Mouse (Mus musculus) retina, adult 2 months (tissue): ENCODE results near the gene Mef2a.
A peak's percentile ranks its signal among the peaks of the same experiment; 100 is the strongest.
"Not testable (repeated sequence)": the region's sequence is repeated elsewhere in the genome, so short reads cannot be mapped to it uniquely, and the experiment has no call there.

ENCODE experiments used
- DNase-seq: peaks from one replicate; pipeline ENCODE4 v3.0.0-alpha.2; 2012; ENCODE audit warnings: low read depth, low spot score

Mef2a gene

DNA sequence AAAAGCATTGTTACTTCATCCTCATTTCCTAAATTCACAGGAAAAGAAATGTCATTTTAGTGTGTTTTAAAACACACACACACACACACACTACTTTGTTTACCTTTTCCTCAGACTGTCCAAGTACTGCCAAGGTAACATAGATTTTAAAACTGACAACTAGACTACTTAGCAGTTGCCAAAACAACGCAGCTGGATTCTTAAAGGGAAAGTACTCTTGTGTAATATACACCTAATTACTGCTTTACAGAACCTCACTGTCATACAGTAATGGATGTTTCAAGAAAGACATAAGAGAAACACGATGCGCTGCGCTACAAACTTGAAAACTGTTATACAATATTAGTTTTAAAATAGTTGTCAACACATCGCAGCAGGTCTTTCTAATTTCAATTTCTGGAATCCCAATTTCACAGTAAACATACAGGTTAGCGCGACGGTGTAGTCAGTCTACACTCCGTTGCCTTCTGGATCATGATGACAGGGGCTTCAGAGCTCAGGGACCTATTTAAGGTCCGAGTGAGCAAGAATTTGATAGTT is 1.2 kb downstream of the Mef2a start:
- no peak for DNase-seq

GRCm38 (mm10) chr7:67369645-67370044 is 3.0 kb downstream of the Mef2a start:
- DNase-seq = no peak

GRCm38 (mm10) chr7:67368394-67368793 is 4.3 kb downstream of the Mef2a start:
- DNase-seq = no peak

DNA sequence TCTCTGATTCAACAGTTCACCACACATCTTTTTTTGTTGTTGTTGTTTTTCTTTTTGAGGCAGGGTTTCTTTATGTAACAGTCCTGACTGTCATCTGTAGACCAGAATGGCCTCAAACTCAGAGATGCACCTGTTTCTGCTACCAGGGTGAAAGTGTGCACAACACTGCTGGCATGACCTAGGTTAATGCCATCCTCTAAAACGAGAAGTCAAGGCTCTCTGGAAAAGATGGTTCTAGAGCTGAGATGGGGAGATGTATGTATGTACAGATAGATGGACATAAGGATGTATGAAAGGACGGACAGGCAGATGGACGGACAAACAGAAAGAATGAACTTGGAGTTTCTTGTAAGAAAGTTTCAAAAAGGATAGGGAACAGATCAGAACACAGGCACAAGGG is 12.1 kb downstream of the Mef2a start:
- no peak for DNase-seq

DNA sequence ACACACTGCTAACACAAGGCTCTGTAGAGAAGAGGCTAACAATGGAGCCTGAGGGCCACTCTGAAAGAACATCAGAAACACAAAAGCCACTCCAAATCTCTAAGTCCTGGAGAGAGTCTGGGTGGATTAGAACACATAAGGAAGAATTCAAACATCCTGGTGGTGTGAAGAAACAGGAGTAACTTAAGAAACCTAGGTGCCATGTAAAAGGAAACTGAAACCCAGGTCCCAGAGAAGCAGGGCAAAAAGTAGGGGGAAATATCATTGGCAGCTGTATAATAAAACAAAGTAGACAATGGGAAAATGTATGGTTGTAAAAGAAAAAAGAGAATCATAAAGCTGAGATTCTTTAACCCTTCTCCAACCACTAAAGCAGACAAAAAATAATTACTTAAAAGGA is 12.8 kb downstream of the Mef2a start:
- DNase-seq = no peak

DNA sequence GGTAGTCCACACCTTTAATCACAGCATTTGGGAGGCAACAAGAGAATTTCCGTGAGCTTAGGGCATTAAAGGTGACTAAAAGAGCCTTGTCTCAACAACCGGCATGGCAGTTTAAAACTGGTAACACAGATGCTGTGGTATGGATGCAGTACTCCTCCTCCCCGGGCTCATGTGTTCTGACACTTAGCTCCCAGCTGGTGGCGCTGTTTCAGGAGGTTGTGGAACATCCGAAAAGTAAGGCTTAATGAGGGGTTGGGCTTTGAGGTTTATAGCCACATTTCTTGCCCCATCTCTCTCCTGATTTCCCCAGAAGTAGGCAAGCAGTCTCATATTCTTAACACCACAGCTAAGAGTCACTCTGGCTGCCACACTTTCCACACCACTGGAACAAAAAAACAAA is 16.8 kb downstream of the Mef2a start:
- DNase-seq = no peak

- no peak for DNase-seq
Measured at GRCm38 (mm10) chr7:67353667-67354066, 19.0 kb downstream of the Mef2a start.

DNA sequence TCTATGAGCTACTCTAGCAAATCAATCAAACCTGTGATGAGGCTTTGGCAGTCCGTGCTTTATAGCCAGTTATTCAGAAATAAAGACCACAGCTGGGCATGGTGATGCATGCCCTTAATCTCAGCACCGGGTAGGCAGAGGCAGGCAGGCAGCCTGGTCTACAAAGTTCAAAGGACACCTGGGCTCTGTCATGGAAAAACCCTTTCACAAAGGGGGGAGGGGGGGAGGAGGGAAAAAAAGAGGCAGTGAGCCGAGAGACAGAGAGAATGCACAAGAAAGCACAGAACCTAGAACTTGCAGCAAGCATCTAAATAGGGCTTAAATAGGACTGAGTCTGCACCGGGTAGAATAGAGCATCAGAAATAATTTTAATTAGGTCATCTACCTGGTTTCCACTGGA is 19.7 kb downstream of the Mef2a start:
- DNase-seq = no peak

DNA sequence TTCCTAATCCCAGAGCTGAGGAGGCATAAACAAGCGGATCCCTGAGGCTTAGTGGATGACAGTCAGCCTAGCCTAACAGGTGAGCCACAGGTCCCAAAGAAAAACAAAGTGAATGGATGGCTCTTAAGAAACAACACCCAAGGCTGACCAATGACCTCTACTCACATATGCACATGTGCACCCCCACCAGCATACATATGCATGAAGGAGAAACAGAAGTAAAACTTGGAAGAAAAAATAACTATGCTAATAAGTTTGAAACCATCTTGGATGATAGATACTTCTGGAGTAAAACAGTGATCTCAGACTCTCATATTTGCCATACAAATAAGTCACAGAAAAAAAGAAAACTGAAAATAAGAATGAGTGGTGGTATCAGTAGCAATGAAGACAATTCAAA is 28.2 kb downstream of the Mef2a start:
- no peak for DNase-seq

- no peak for DNase-seq
Measured at GRCm38 (mm10) chr7:67342067-67342625, 30.5 kb downstream of the Mef2a start.

DNA sequence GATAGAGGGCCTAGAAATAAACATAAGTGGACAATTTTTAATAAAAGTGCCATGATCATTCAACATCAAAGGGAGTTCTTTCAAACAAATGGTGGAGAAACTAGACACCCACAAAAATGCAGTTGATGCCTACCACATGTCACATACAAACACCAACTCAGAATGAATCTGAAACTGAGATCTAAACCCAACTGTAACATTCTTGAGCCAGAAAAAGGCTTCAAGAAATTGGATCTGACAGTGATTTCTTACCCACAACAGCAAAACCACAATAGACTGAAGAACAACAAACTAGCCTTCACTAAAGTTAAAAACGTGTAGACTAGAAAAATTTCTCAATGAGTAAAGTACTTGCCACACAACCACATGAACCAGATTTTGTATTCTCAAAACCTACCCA is 52.3 kb downstream of the Mef2a start:
- DNase-seq = no peak

GRCm38 (mm10) chr7:67318697-67319096 is 54.0 kb downstream of the Mef2a start:
- DNase-seq = no peak

DNA sequence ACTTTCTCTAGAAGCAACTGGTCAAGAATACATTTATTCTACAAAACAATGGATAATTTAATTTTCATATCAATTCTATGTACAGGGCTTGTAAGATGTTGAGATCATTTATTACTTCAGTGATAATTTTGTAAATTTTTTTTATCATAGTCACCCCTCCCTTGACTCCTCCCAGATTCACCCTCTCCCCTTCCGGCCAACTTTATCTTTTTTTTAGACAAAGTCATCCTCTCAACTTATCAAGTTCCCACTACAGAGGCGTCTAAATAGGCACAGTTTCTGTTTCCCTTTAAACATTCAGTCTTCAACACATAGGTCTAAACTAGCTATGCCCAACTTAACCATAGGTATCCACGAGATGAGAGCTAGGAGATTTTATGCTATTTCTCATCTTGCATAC is 59.5 kb downstream of the Mef2a start:
- DNase-seq = no peak

GRCm38 (mm10) chr7:67310151-67310550 is 62.5 kb downstream of the Mef2a start:
- no peak for DNase-seq

DNA sequence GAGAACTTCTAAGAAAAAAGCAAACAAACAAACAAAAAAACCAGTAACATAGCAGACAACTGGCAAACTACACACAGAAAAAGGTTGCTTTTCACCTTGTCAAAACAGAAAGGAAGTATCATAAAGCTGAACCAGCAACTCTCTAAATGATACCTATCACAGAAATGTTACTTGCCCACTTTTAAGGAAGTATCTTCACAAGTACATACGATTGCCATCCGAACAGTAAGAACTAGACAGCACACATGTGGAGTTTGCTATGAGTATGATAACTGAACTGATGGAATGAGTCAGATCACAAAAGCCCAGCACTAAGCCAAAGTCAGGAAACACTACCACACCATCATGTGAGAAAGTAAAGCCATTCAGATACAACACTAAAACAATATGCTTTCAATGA is 64.6 kb downstream of the Mef2a start:
- no peak for DNase-seq

- no peak for DNase-seq
Measured at GRCm38 (mm10) chr7:67307078-67307477, 65.6 kb downstream of the Mef2a start.

GRCm38 (mm10) chr7:67304937-67305336 is 67.7 kb downstream of the Mef2a start:
- DNase-seq = no peak

GRCm38 (mm10) chr7:67296419-67296818 is 76.2 kb downstream of the Mef2a start:
- no peak for DNase-seq

DNA sequence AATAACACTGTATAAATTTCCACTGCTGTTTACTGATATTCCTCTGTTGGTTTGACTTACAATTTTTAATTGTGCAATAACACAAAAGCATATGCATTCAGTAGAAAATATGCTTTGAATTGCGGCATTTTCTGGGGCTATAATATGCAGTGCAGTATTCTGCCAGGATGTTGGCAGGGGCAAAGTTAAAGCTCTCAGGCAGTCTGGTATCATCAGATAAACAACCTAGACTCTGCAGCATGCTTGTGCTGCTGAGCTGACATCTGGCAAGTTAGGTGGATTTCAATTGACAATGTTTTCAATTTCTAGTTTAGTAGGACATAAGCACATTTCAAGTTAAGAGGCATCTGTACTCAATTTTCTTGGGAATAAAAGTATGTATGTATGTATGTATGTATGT is 81.3 kb downstream of the Mef2a start:
- no peak for DNase-seq

GRCm38 (mm10) chr7:67287456-67287855 is 85.2 kb downstream of the Mef2a start:
- DNase-seq = no peak

DNA sequence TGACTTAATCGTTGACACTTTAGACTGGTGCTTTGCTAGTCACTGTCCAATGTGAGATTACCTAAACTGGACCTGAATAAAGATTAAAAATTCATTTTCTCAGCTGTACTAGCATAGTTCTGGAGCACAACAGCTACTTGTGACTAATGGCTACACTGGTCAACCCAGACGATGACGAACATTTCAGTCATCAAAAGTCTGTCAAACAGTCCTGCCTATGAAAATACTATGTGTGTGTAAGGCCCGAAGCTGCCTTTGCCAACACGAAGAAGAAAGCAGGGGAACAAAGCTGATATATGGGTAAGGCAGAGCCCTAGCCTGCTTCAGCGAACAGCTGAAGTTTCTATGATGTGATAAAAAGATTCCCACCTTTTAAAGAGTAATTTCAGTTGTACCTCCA is 89.1 kb downstream of the Mef2a start:
- DNase-seq = no peak

- DNase-seq = not testable (repeated sequence)
Measured at GRCm38 (mm10) chr7:67270447-67270846, 102.2 kb downstream of the Mef2a start.

GRCm38 (mm10) chr7:67259828-67260563 is 112.7 kb downstream of the Mef2a start:
- DNase-seq = peak; percentile 63
